Mouse (Mus musculus): ENCODE measurements around the gene Eif2d. TPM values are rescaled to one million over a fixed set of nuclear protein-coding genes. Genes with fewer than 3 reads are reported as not detected.

The Eif2d gene
- polyA plus RNA-seq, 1 experiment: 41.9 TPM

GRCm38 (mm10) chr1:131213361-131213760, 60.4 kb downstream of the Eif2d start:
- TF ChIP-seq CTCF (IDR thresholded peaks at IDR 0.05; ENCODE audit: borderline replicate concordance, control insufficient read depth, extremely low read depth, insufficient read depth, low read length, poor library complexity): no peak
- TF ChIP-seq POLR2A (IDR thresholded peaks at IDR 0.05; ENCODE audit: control insufficient read depth, extremely low read depth, insufficient read depth, low read length, poor library complexity): no peak
- Histone ChIP-seq H3K27ac (ENCODE audit: control insufficient read depth, insufficient read depth, low read length) (no peak overlapping the region), H3K36me3 (ENCODE audit: control insufficient read depth, insufficient read depth, low read length) (no peaks in the 10 kb centered on the region), H3K4me3 (ENCODE audit: control insufficient read depth, insufficient read depth, low read length) (no peak overlapping the region), H3K27me3 (ENCODE audit: control insufficient read depth, insufficient read depth, low read length) (no peaks in the 10 kb centered on the region), H3K4me1 (replicated peaks; ENCODE audit: control insufficient read depth, insufficient read depth, low read length) (peaks cover 6% of the 10 kb centered on the region; the same call in 1 of the 2 replicates)
- WGBS: 71% methylated on average over 6 of the region's 6 CpGs
- no peak for DNase-seq

- Histone ChIP-seq H3K27me3 (ENCODE audit: control insufficient read depth, insufficient read depth, low read length) (no peaks in the 10 kb centered on the region), H3K27ac (ENCODE audit: control insufficient read depth, insufficient read depth, low read length) (no peak overlapping the region), H3K36me3 (ENCODE audit: control insufficient read depth, insufficient read depth, low read length) (no peaks in the 10 kb centered on the region), H3K4me1 (replicated peaks; ENCODE audit: control insufficient read depth, insufficient read depth, low read length) (peaks cover 4% of the 10 kb centered on the region; the same call in 1 of the 2 replicates), H3K4me3 (ENCODE audit: control insufficient read depth, insufficient read depth, low read length) (no peak overlapping the region)
- WGBS: 29% methylated on average over 11 of the region's 11 CpGs
- TF ChIP-seq CTCF (IDR thresholded peaks at IDR 0.05; ENCODE audit: borderline replicate concordance, control insufficient read depth, extremely low read depth, insufficient read depth, low read length, poor library complexity): no peak
- TF ChIP-seq POLR2A (IDR thresholded peaks at IDR 0.05; ENCODE audit: control insufficient read depth, extremely low read depth, insufficient read depth, low read length, poor library complexity): no peak
- no peak for DNase-seq
These were observed 66.0 kb downstream of the Eif2d start for GRCm38 (mm10) chr1:131218933-131219332.

GRCm38 (mm10) chr1:131221822-131222590, 69.0 kb downstream of the Eif2d start:
- Histone ChIP-seq H3K36me3 (ENCODE audit: control insufficient read depth, insufficient read depth, low read length) (no peaks in the 10 kb centered on the region), H3K27ac (ENCODE audit: control insufficient read depth, insufficient read depth, low read length) (no peak overlapping the region), H3K4me1 (replicated peaks; ENCODE audit: control insufficient read depth, insufficient read depth, low read length) (no peaks in the 10 kb centered on the region), H3K27me3 (ENCODE audit: control insufficient read depth, insufficient read depth, low read length) (no peaks in the 10 kb centered on the region), H3K4me3 (ENCODE audit: control insufficient read depth, insufficient read depth, low read length) (no peak overlapping the region)
- TF ChIP-seq POLR2A (IDR thresholded peaks at IDR 0.05; ENCODE audit: control insufficient read depth, extremely low read depth, insufficient read depth, low read length, poor library complexity) (no peak), CTCF (IDR thresholded peaks at IDR 0.05; ENCODE audit: borderline replicate concordance, control insufficient read depth, extremely low read depth, insufficient read depth, low read length, poor library complexity) (no peak)
- 92% methylated on average over 13 of the region's 13 CpGs for WGBS
- DNase-seq: no peak

GRCm38 (mm10) chr1:131223345-131223744, 70.4 kb downstream of the Eif2d start:
- Histone ChIP-seq H3K4me3 (ENCODE audit: control insufficient read depth, insufficient read depth, low read length) (no peak overlapping the region), H3K36me3 (ENCODE audit: control insufficient read depth, insufficient read depth, low read length) (no peaks in the 10 kb centered on the region), H3K4me1 (replicated peaks; ENCODE audit: control insufficient read depth, insufficient read depth, low read length) (no peaks in the 10 kb centered on the region), H3K27ac (ENCODE audit: control insufficient read depth, insufficient read depth, low read length) (no peak overlapping the region), H3K27me3 (ENCODE audit: control insufficient read depth, insufficient read depth, low read length) (no peaks in the 10 kb centered on the region)
- WGBS: 97% methylated on average over 2 of the region's 2 CpGs
- no peak for TF ChIP-seq POLR2A (IDR thresholded peaks at IDR 0.05; ENCODE audit: control insufficient read depth, extremely low read depth, insufficient read depth, low read length, poor library complexity)
- no peak for DNase-seq

- Histone ChIP-seq H3K27ac (ENCODE audit: control insufficient read depth, insufficient read depth, low read length) (no peak overlapping the region), H3K4me3 (ENCODE audit: control insufficient read depth, insufficient read depth, low read length) (no peak overlapping the region), H3K27me3 (ENCODE audit: control insufficient read depth, insufficient read depth, low read length) (no peaks in the 10 kb centered on the region), H3K36me3 (ENCODE audit: control insufficient read depth, insufficient read depth, low read length) (no peaks in the 10 kb centered on the region), H3K4me1 (replicated peaks; ENCODE audit: control insufficient read depth, insufficient read depth, low read length) (no peaks in the 10 kb centered on the region)
- no peak for TF ChIP-seq POLR2A (IDR thresholded peaks at IDR 0.05; ENCODE audit: control insufficient read depth, extremely low read depth, insufficient read depth, low read length, poor library complexity)
- no peak for TF ChIP-seq CTCF (IDR thresholded peaks at IDR 0.05; ENCODE audit: borderline replicate concordance, control insufficient read depth, extremely low read depth, insufficient read depth, low read length, poor library complexity)
- WGBS: 95% methylated on average over 12 of the region's 12 CpGs
- no peak for DNase-seq
These were observed 72.0 kb downstream of the Eif2d start for GRCm38 (mm10) chr1:131224848-131225471.

- 75% methylated on average over 7 of the region's 7 CpGs for WGBS
- Histone ChIP-seq H3K4me1 (replicated peaks; ENCODE audit: control insufficient read depth, insufficient read depth, low read length) (no peaks in the 10 kb centered on the region), H3K27ac (ENCODE audit: control insufficient read depth, insufficient read depth, low read length) (no peak overlapping the region), H3K27me3 (ENCODE audit: control insufficient read depth, insufficient read depth, low read length) (no peaks in the 10 kb centered on the region), H3K36me3 (ENCODE audit: control insufficient read depth, insufficient read depth, low read length) (no peaks in the 10 kb centered on the region), H3K4me3 (ENCODE audit: control insufficient read depth, insufficient read depth, low read length) (no peak overlapping the region)
- TF ChIP-seq CTCF (IDR thresholded peaks at IDR 0.05; ENCODE audit: borderline replicate concordance, control insufficient read depth, extremely low read depth, insufficient read depth, low read length, poor library complexity) (no peak), POLR2A (IDR thresholded peaks at IDR 0.05; ENCODE audit: control insufficient read depth, extremely low read depth, insufficient read depth, low read length, poor library complexity) (no peak)
- DNase-seq: no peak
These were observed 75.2 kb downstream of the Eif2d start for GRCm38 (mm10) chr1:131228225-131228624.
